Mouse (Mus musculus): ENCODE data around the gene Spesp1. TPM values are rescaled to one million over a fixed set of nuclear protein-coding genes. Genes with fewer than 3 reads are reported as not detected.

The Spesp1 gene
- not detected in 2 replicates for polyA plus RNA-seq (2014; fragmentation: Nextera tagmentation; extraction: Ambion mirVana)

GRCm38 (mm10) chr9:62281991-62282390 is at the start of gene Spesp1:
TSS of gene Spesp1 (minus strand) at chr9:62282208.
- Histone ChIP-seq H3K36me3 (ENCODE audit: control insufficient read depth, insufficient read depth, low read length) (no peaks in the 10 kb centered on the region), H3K9me3 (ENCODE audit: control insufficient read depth, low read length) (no peaks in the 10 kb centered on the region), H3K27me3 (ENCODE audit: control insufficient read depth, insufficient read depth, low read length) (no peaks in the 10 kb centered on the region), H3K4me3 (ENCODE audit: low read length) (no peak within 1 kb of the TSS), H3K9ac (ENCODE audit: low read depth, low read length) (no peak within 1 kb of the TSS), H3K4me2 (replicated peaks; ENCODE audit: low read depth, low read length) (no peak within 1 kb of the TSS), H3K27ac (ENCODE audit: low read depth, low read length) (no peak within 1 kb of the TSS), H3K4me1 (ENCODE audit: control insufficient read depth, insufficient read depth, low read length) (no peaks in the 10 kb centered on the region)
- no peak for ATAC-seq (ENCODE audit: low FRiP score, low TSS enrichment)
- WGBS: 87% methylated on average over 27 of the region's 27 CpGs

GRCm38 (mm10) chr9:62325965-62326364 is 44.0 kb upstream of the Spesp1 start:
- Histone ChIP-seq H3K4me1 (ENCODE audit: control insufficient read depth, insufficient read depth, low read length) (no peaks in the 10 kb centered on the region), H3K9ac (ENCODE audit: low read depth, low read length) (no peak overlapping the region), H3K4me3 (ENCODE audit: low read length) (no peak overlapping the region), H3K4me2 (replicated peaks; ENCODE audit: low read depth, low read length) (no peak overlapping the region), H3K36me3 (ENCODE audit: control insufficient read depth, insufficient read depth, low read length) (no peaks in the 10 kb centered on the region), H3K27ac (ENCODE audit: low read depth, low read length) (no peak overlapping the region), H3K27me3 (ENCODE audit: control insufficient read depth, insufficient read depth, low read length) (no peaks in the 10 kb centered on the region), H3K9me3 (ENCODE audit: control insufficient read depth, low read length) (no peaks in the 10 kb centered on the region)
- WGBS: 77% methylated on average over 3 of the region's 3 CpGs
- no peak for ATAC-seq (ENCODE audit: low FRiP score, low TSS enrichment)

- Histone ChIP-seq H3K27ac (ENCODE audit: low read depth, low read length) (no peak overlapping the region), H3K27me3 (ENCODE audit: control insufficient read depth, insufficient read depth, low read length) (no peaks in the 10 kb centered on the region), H3K9me3 (ENCODE audit: control insufficient read depth, low read length) (no peaks in the 10 kb centered on the region), H3K4me3 (ENCODE audit: low read length) (no peak overlapping the region), H3K36me3 (ENCODE audit: control insufficient read depth, insufficient read depth, low read length) (no peaks in the 10 kb centered on the region), H3K9ac (ENCODE audit: low read depth, low read length) (no peak overlapping the region), H3K4me2 (replicated peaks; ENCODE audit: low read depth, low read length) (no peak overlapping the region), H3K4me1 (ENCODE audit: control insufficient read depth, insufficient read depth, low read length) (no peaks in the 10 kb centered on the region)
- no peak for ATAC-seq (ENCODE audit: low FRiP score, low TSS enrichment)
- WGBS: 88% methylated on average over 1 of the region's 1 CpGs
These were observed 41.8 kb upstream of the Spesp1 start for GRCm38 (mm10) chr9:62323816-62324215.

DNA sequence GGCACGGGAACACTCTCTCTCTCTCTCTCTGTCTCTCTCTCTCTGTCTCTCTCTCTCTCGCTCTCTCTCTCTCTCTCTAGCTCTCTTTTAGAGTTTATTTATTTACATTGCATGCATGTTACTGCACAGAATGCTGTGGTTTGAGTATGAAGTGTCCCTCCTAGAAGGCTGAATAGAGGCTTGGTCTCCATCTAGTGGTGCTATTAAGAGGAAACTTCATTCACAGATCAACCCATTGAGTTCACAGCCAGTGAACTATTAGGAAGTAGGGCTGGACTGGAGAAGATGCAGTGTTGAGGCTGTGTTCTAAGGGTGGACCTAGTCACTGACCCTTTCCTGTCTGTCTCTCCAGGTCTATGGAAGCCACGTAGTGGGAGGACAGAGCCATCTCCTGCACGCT is 36.7 kb upstream of the Spesp1 start:
- Histone ChIP-seq H3K36me3 (ENCODE audit: control insufficient read depth, insufficient read depth, low read length) (no peaks in the 10 kb centered on the region), H3K27me3 (ENCODE audit: control insufficient read depth, insufficient read depth, low read length) (no peaks in the 10 kb centered on the region), H3K4me3 (ENCODE audit: low read length) (no peak overlapping the region), H3K9ac (ENCODE audit: low read depth, low read length) (no peak overlapping the region), H3K9me3 (ENCODE audit: control insufficient read depth, low read length) (no peaks in the 10 kb centered on the region), H3K27ac (ENCODE audit: low read depth, low read length) (no peak overlapping the region), H3K4me1 (ENCODE audit: control insufficient read depth, insufficient read depth, low read length) (no peaks in the 10 kb centered on the region), H3K4me2 (replicated peaks; ENCODE audit: low read depth, low read length) (no peak overlapping the region)
- ATAC-seq (ENCODE audit: low FRiP score, low TSS enrichment): no peak
- 84% methylated on average over 4 of the region's 4 CpGs for WGBS

GRCm38 (mm10) chr9:62315556-62315955 is 33.5 kb upstream of the Spesp1 start:
- ATAC-seq (ENCODE audit: low FRiP score, low TSS enrichment): no peak
- Histone ChIP-seq H3K27ac (ENCODE audit: low read depth, low read length) (no peak overlapping the region), H3K9me3 (ENCODE audit: control insufficient read depth, low read length) (no peaks in the 10 kb centered on the region), H3K4me3 (ENCODE audit: low read length) (no peak overlapping the region), H3K4me2 (replicated peaks; ENCODE audit: low read depth, low read length) (no peak overlapping the region), H3K4me1 (ENCODE audit: control insufficient read depth, insufficient read depth, low read length) (no peaks in the 10 kb centered on the region), H3K9ac (ENCODE audit: low read depth, low read length) (no peak overlapping the region), H3K27me3 (ENCODE audit: control insufficient read depth, insufficient read depth, low read length) (no peaks in the 10 kb centered on the region), H3K36me3 (ENCODE audit: control insufficient read depth, insufficient read depth, low read length) (no peaks in the 10 kb centered on the region)
- WGBS: 88% methylated on average over 6 of the region's 6 CpGs

DNA sequence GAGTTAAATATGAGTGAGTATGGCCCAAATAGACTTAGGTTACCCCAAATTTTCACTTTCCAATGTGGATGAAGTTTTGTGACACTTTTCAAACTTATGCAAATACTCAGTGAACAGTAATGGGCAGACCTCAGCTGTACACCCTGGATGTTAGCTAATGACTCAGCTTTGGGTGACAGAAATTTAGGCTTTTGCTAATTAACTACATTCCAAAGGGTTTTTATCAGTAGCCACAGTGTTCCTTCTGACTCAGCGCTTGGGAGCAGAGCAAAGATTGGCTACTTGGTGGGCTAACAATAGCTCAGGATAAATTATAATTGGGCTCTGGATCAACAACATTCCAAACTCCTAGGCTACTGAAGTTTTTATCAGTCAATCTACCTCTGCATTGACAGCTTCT is 14.9 kb upstream of the Spesp1 start:
- Histone ChIP-seq H3K27ac (ENCODE audit: low read depth, low read length) (no peak overlapping the region), H3K36me3 (ENCODE audit: control insufficient read depth, insufficient read depth, low read length) (no peaks in the 10 kb centered on the region), H3K4me3 (ENCODE audit: low read length) (no peak overlapping the region), H3K4me2 (replicated peaks; ENCODE audit: low read depth, low read length) (no peak overlapping the region), H3K9ac (ENCODE audit: low read depth, low read length) (no peak overlapping the region), H3K4me1 (ENCODE audit: control insufficient read depth, insufficient read depth, low read length) (no peaks in the 10 kb centered on the region), H3K27me3 (ENCODE audit: control insufficient read depth, insufficient read depth, low read length) (no peaks in the 10 kb centered on the region), H3K9me3 (ENCODE audit: control insufficient read depth, low read length) (no peaks in the 10 kb centered on the region)
- no peak for ATAC-seq (ENCODE audit: low FRiP score, low TSS enrichment)
- WGBS: 88% methylated on average over 1 of the region's 1 CpGs

DNA sequence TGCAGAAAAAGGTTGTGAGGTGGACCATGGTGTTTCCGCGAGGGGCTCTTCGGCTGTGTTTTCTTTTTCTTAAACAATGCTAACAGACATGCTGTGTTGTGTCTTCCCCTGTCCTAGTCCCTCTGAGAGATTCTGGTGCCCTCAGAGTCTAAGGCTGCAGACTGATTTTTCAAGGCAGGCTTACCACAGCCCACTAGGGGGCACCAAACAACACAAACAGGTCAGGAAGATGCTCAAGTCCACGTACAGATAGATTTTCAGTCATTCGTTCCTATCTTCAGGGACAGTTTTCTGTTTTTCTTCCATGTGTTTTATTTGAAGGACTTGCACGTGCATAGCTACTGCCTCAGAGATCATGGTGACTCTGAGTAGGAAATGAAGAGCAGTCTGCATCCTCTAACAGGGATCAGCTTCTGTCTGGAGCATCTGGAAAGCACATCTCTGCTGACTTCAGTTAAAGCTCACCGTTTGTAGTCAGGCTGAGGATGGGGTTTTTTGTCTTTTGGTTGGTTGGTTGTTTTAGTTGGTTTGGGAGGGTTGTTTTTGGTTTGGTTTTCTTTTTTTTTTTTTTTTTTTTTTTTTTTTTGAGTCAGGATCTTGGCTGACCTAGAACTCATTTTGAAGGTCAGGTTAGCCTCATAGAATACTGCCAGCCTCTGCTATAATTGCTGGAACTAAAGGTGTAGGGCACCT is 13.1 kb upstream of the Spesp1 start:
- 32% methylated on average over 7 of the region's 7 CpGs for WGBS
- Histone ChIP-seq H3K4me2 (replicated peaks; ENCODE audit: low read depth, low read length) (no peak overlapping the region), H3K27ac (ENCODE audit: low read depth, low read length) (no peak overlapping the region), H3K4me1 (ENCODE audit: control insufficient read depth, insufficient read depth, low read length) (no peaks in the 10 kb centered on the region), H3K9ac (ENCODE audit: low read depth, low read length) (no peak overlapping the region), H3K36me3 (ENCODE audit: control insufficient read depth, insufficient read depth, low read length) (no peaks in the 10 kb centered on the region), H3K27me3 (ENCODE audit: control insufficient read depth, insufficient read depth, low read length) (no peaks in the 10 kb centered on the region), H3K9me3 (ENCODE audit: control insufficient read depth, low read length) (no peaks in the 10 kb centered on the region), H3K4me3 (ENCODE audit: low read length) (no peak overlapping the region)
- no peak for ATAC-seq (ENCODE audit: low FRiP score, low TSS enrichment)

- Histone ChIP-seq H3K27ac (ENCODE audit: low read depth, low read length) (no peak overlapping the region), H3K36me3 (ENCODE audit: control insufficient read depth, insufficient read depth, low read length) (no peaks in the 10 kb centered on the region), H3K4me2 (replicated peaks; ENCODE audit: low read depth, low read length) (no peak overlapping the region), H3K4me1 (ENCODE audit: control insufficient read depth, insufficient read depth, low read length) (no peaks in the 10 kb centered on the region), H3K9ac (ENCODE audit: low read depth, low read length) (no peak overlapping the region), H3K27me3 (ENCODE audit: control insufficient read depth, insufficient read depth, low read length) (no peaks in the 10 kb centered on the region), H3K4me3 (ENCODE audit: low read length) (no peak overlapping the region), H3K9me3 (ENCODE audit: control insufficient read depth, low read length) (no peaks in the 10 kb centered on the region)
- WGBS: 79% methylated on average over 4 of the region's 4 CpGs
- no peak for ATAC-seq (ENCODE audit: low FRiP score, low TSS enrichment)
These were observed 5.6 kb upstream of the Spesp1 start for GRCm38 (mm10) chr9:62287633-62288025.

- no peak overlapping the region for H3K9ac ChIP-seq (ENCODE audit: low read depth, low read length)
- no peak overlapping the region for H3K27ac ChIP-seq (ENCODE audit: low read depth, low read length)
- ATAC-seq (ENCODE audit: low FRiP score, low TSS enrichment): no peak
- no peaks in the 10 kb centered on the region for H3K9me3 ChIP-seq (ENCODE audit: control insufficient read depth, low read length)
- H3K36me3 ChIP-seq (ENCODE audit: control insufficient read depth, insufficient read depth, low read length): no peaks in the 10 kb centered on the region
- 47% methylated on average over 4 of the region's 4 CpGs for WGBS
- no peaks in the 10 kb centered on the region for H3K4me1 ChIP-seq (ENCODE audit: control insufficient read depth, insufficient read depth, low read length)
- H3K4me3 ChIP-seq (ENCODE audit: low read length): no peak overlapping the region
- H3K4me2 ChIP-seq (replicated peaks; ENCODE audit: low read depth, low read length): no peak overlapping the region
- H3K27me3 ChIP-seq (ENCODE audit: control insufficient read depth, insufficient read depth, low read length): no peaks in the 10 kb centered on the region
These were observed 5.1 kb upstream of the Spesp1 start for GRCm38 (mm10) chr9:62286967-62287632.

Data from kidney, embryonic 14.5 days (tissue).